Comparison of ENCODE assay signal across 8 mouse cellular contexts in genomic region chrX:162901371-162902039, GRCm38 (mm10). TPM values are rescaled to one million over a fixed set of nuclear protein-coding genes. Genes with fewer than 3 reads are reported as not detected.
DNase-seq lines count a peak whose midpoint lies in the region; ATAC-seq and TF ChIP-seq lines count a peak whose summit lies in the region.

No protein-coding gene starts in this region.

- peak; percentile 89 for ATAC-seq in heart, postnatal 0 days (ENCODE audit: insufficient read depth, low read depth)
- ATAC-seq in lung, embryonic 14.5 days (ENCODE audit: insufficient read depth), result peak; percentile 97
- peak; percentile 84 for ATAC-seq in neural tube, embryonic 14.5 days (ENCODE audit: low read depth)

- TF ChIP-seq EP300 in CH12.LX (IDR thresholded peaks at IDR 0.05; ENCODE audit: low read length), result no peak
- no peak for TF ChIP-seq EP300 in heart, postnatal 0 days (IDR thresholded peaks at IDR 0.05; ENCODE audit: low read depth)

- WGBS in heart, postnatal 0 days, result 21% methylated on average over 22 of the region's 25 CpGs
- WGBS in lung, embryonic 14.5 days, result 11% methylated on average over 25 of the region's 25 CpGs
- 18% methylated on average over 21 of the region's 25 CpGs for whole genome bisulfite sequencing in neural tube, embryonic 14.5 days

- peak overlapping the region; percentile 66 to 69 (median 68) for H3K4me3 ChIP-seq in CH12.LX (replicated peaks in 1 of 3; ENCODE audit: low read depth in 2 of 3, low read length in 2 of 3, poor library complexity in 1 of 3)
- H3K4me3 ChIP-seq in erythroblast, embryonic 14.5 days (replicated peaks), result peak overlapping the region; percentile 64
- peak overlapping the region; percentile 70 for H3K4me3 ChIP-seq in heart, postnatal 0 days (ENCODE audit: low read depth, low read length)
- H3K4me3 ChIP-seq in lung, embryonic 14.5 days (ENCODE audit: low read depth, low read length), result peak overlapping the region; percentile 56
- peak overlapping the region; percentile 47 for H3K4me3 ChIP-seq in neural tube, embryonic 14.5 days (ENCODE audit: low read depth, low read length)

- TF ChIP-seq POLR2A in CH12.LX (IDR thresholded peaks at IDR 0.05; ENCODE audit: low read depth, low read length), result peak; percentile 10; the same call in 1 of the 2 replicates

- no peaks in the 10 kb centered on the region; the same call in 1 of the 2 replicates for H3K79me2 ChIP-seq in CH12.LX (replicated peaks; ENCODE audit: control insufficient read depth, extremely low read depth, insufficient read depth, poor library complexity, severe bottlenecking)

- no peaks in the 10 kb centered on the region for H3K9me3 ChIP-seq in CH12.LX (replicated peaks; ENCODE audit: low read length)
- H3K9me3 ChIP-seq in erythroblast, embryonic 14.5 days (ENCODE audit: control insufficient read depth, low read length), result no peaks in the 10 kb centered on the region; the same call in 1 of the 2 replicates
- no peaks in the 10 kb centered on the region for H3K9me3 ChIP-seq in heart, postnatal 0 days (replicated peaks; ENCODE audit: control insufficient read depth, low read length)
- H3K9me3 ChIP-seq in lung, embryonic 14.5 days (ENCODE audit: low read depth, low read length), result no peaks in the 10 kb centered on the region
- H3K9me3 ChIP-seq in neural tube, embryonic 14.5 days (ENCODE audit: control insufficient read depth, low read length), result no peaks in the 10 kb centered on the region

- no peaks in the 10 kb centered on the region for H3K27me3 ChIP-seq in CH12.LX (replicated peaks)
- H3K27me3 ChIP-seq in erythroblast, embryonic 14.5 days (ENCODE audit: control insufficient read depth), result peaks cover 5% of the 10 kb centered on the region
- no peaks in the 10 kb centered on the region for H3K27me3 ChIP-seq in heart, postnatal 0 days (ENCODE audit: control insufficient read depth, insufficient read depth, low read length)
- H3K27me3 ChIP-seq in lung, embryonic 14.5 days (ENCODE audit: insufficient read depth, low read length), result no peaks in the 10 kb centered on the region
- H3K27me3 ChIP-seq in neural tube, embryonic 14.5 days (ENCODE audit: control insufficient read depth, insufficient read depth, low read length), result no peaks in the 10 kb centered on the region

- TF ChIP-seq CTCF in CH12.LX (conservative IDR thresholded peaks at IDR 0.05 in 1 of 2, IDR thresholded peaks at IDR 0.05 in 1 of 2; ENCODE audit: low read depth in 2 of 2, low read length in 2 of 2), result peak in 1 of 2 experiments; percentile 11; a peak in 1 of 4 replicates
- TF ChIP-seq CTCF in heart, postnatal 0 days (IDR thresholded peaks at IDR 0.05; ENCODE audit: low read depth), result no peak
- 0 out of 2 replicates have a peak, but pooled peaks have one; percentile 2 for TF ChIP-seq CTCF in lung, embryonic 14.5 days (IDR thresholded peaks at IDR 0.05; ENCODE audit: low read depth)

- no peak for TF ChIP-seq RAD21 in CH12.LX (IDR thresholded peaks at IDR 0.05; ENCODE audit: low read depth, low read length)

- H3K4me2 ChIP-seq in CH12.LX (ENCODE audit: insufficient read depth, low read depth, poor library complexity, severe bottlenecking), result peak overlapping the region; percentile 9; the same call in 1 of the 2 replicates
- peak overlapping the region; percentile 83 for H3K4me2 ChIP-seq in heart, postnatal 0 days (ENCODE audit: low read depth, low read length)
- H3K4me2 ChIP-seq in lung, embryonic 14.5 days, result peak overlapping the region; percentile 61
- H3K4me2 ChIP-seq in neural tube, embryonic 14.5 days (ENCODE audit: low read depth, low read length), result peak overlapping the region; percentile 59

- H3K9ac ChIP-seq in CH12.LX (ENCODE audit: insufficient read depth, low read depth), result peak overlapping the region; percentile 49
- H3K9ac ChIP-seq in heart, postnatal 0 days (replicated peaks; ENCODE audit: low read depth, low read length), result peak overlapping the region; percentile 59
- H3K9ac ChIP-seq in lung, embryonic 14.5 days, result peak overlapping the region; percentile 61
- H3K9ac ChIP-seq in neural tube, embryonic 14.5 days (replicated peaks; ENCODE audit: low read depth, low read length), result peak overlapping the region; percentile 62

- peaks cover 0 to 8% of the 10 kb centered on the region in 2 experiments for H3K36me3 ChIP-seq in CH12.LX (replicated peaks in 1 of 2; ENCODE audit: control insufficient read depth in 1 of 2, insufficient read depth in 1 of 2, low read length in 1 of 2)
- H3K36me3 ChIP-seq in erythroblast, embryonic 14.5 days (ENCODE audit: control insufficient read depth), result no peaks in the 10 kb centered on the region
- no peaks in the 10 kb centered on the region for H3K36me3 ChIP-seq in heart, postnatal 0 days (replicated peaks; ENCODE audit: control insufficient read depth, insufficient read depth, low read length)
- H3K36me3 ChIP-seq in lung, embryonic 14.5 days (ENCODE audit: insufficient read depth), result no peaks in the 10 kb centered on the region
- no peaks in the 10 kb centered on the region for H3K36me3 ChIP-seq in neural tube, embryonic 14.5 days (ENCODE audit: control insufficient read depth, insufficient read depth, low read length)

- no peak for DNase-seq in CH12.LX (ENCODE audit: extremely low read depth)
- peak; percentile 8 to 19 for DNase-seq in adrenal gland, postnatal 4 days (ENCODE audit: low spot score in 2 of 2)
- DNase-seq in heart, postnatal 0 days (ENCODE audit: low spot score), result peak; percentile 50
- DNase-seq in kidney, postnatal 25 days, result peak; percentile 54 to 75
- peak; percentile 78 for DNase-seq in lung, embryonic 14.5 days
- peak; percentile 62 for DNase-seq in testis, postnatal 10 days (ENCODE audit: low spot score)

- dilution Hi-C loops in CH12.LX (cut with MboI; ENCODE audit: extremely low pct_ligation_motif_present, extremely low pct_unique_long_range_greater_than_20kb, low sequenced_read_pairs), result no loop called here

- H3K27ac ChIP-seq in CH12.LX (ENCODE audit: insufficient read depth, low read depth), result peak overlapping the region; percentile 79
- H3K27ac ChIP-seq in heart, postnatal 0 days (ENCODE audit: low read depth), result peak overlapping the region; percentile 75
- H3K27ac ChIP-seq in lung, embryonic 14.5 days (ENCODE audit: low read depth), result peak overlapping the region; percentile 86
- peak overlapping the region; percentile 52 for H3K27ac ChIP-seq in neural tube, embryonic 14.5 days (ENCODE audit: low read depth, low read length)

- in situ Hi-C loops in CH12.LX (cut with MboI; ENCODE audit: low pct_ligation_motif_present, low pct_unique_long_range_greater_than_20kb, low sequenced_read_pairs), result loop anchor here (25.0 kb wide), 1 partner anchor 236 kb away; no protein-coding TSS in a partner anchor

- H3K4me1 ChIP-seq in CH12.LX (ENCODE audit: control insufficient read depth in 1 of 2, insufficient read depth in 2 of 2), result peaks cover 0 to 3% of the 10 kb centered on the region in 2 experiments; a peak in 1 of 4 replicates
- H3K4me1 ChIP-seq in erythroblast, embryonic 14.5 days (ENCODE audit: control insufficient read depth), result peaks cover 14% of the 10 kb centered on the region
- no peaks in the 10 kb centered on the region for H3K4me1 ChIP-seq in heart, postnatal 0 days (ENCODE audit: control insufficient read depth, insufficient read depth)
- H3K4me1 ChIP-seq in lung, embryonic 14.5 days (ENCODE audit: insufficient read depth), result no peaks in the 10 kb centered on the region
- 0 out of 2 replicates have a peak, but pooled peaks cover 2% of the 10 kb centered on the region for H3K4me1 ChIP-seq in neural tube, embryonic 14.5 days (ENCODE audit: control insufficient read depth, insufficient read depth, low read length)

TF ChIP-seq in CH12.LX, 34 proteins besides CTCF, POLR2A, EP300 and RAD21:
- TF ChIP-seq IRF4 (IDR thresholded peaks at IDR 0.05; ENCODE audit: low read depth, low read length), result no peak
- TF ChIP-seq TCF12 (IDR thresholded peaks at IDR 0.05; ENCODE audit: low read depth, low read length), result 0 out of 2 replicates have a peak, but pooled peaks have one; percentile 10
- peak; percentile 16; the same call in 1 of the 2 replicates for TF ChIP-seq SIN3A (IDR thresholded peaks at IDR 0.05; ENCODE audit: low read length)
- no peak for TF ChIP-seq JUND (conservative IDR thresholded peaks at IDR 0.05; ENCODE audit: low read depth, low read length)
- no peak for TF ChIP-seq MYC (IDR thresholded peaks at IDR 0.05; ENCODE audit: low read depth, low read length)
- TF ChIP-seq MAZ (IDR thresholded peaks at IDR 0.05; ENCODE audit: low read depth, low read length), result no peak

RNA-seq across cellular contexts. Expression of gene Ctps2, which starts 0.5 kb away (rescaled TPM):
- total RNA-seq in CH12.LX (2012; rRNA removed) (18.9 and 23.3 TPM in 2 replicates), CH12.LX (2014; rRNA removed) (26.4 and 36.9 TPM in 2 replicates)
- 22.3 and 29.4 TPM in 2 replicates for polyA plus RNA-seq in CH12.LX (2012; ENCODE audit: insufficient read length, low read depth)
- 100 to 1,000 TPM; 118 to 126 TPM for total RNA-seq in adrenal gland, postnatal 4 days (2021)
- polyA plus RNA-seq in erythroblast, embryonic 14.5 days (2012), result not detected in 2 replicates
- 14.3 and 30.9 TPM in 2 replicates for total RNA-seq in heart, postnatal 0 days (2014; rRNA removed; ENCODE audit: low replicate concordance)
- 29.8 and 30.4 TPM in 2 replicates for polyA plus RNA-seq in heart, postnatal 0 days (2015; fragmentation: Nextera tagmentation; extraction: Ambion mirVana)
- 93.0 and 94.7 TPM in 2 replicates for polyA plus RNA-seq in lung, embryonic 14.5 days (2014; fragmentation: Nextera tagmentation; extraction: Ambion mirVana)
- polyA plus RNA-seq in neural tube, embryonic 14.5 days (2014; fragmentation: Nextera tagmentation; extraction: Ambion mirVana), result 93.3 and 101 TPM in 2 replicates

RNA-seq across cellular contexts. Expression of gene Syap1, which starts 13.3 kb away (rescaled TPM):
- 5.9 and 6.2 TPM in 2 replicates for total RNA-seq in CH12.LX (2012; rRNA removed)
- 14.7 and 18.1 TPM in 2 replicates for total RNA-seq in CH12.LX (2014; rRNA removed)
- 12.3 and 13.4 TPM in 2 replicates for polyA plus RNA-seq in CH12.LX (2012; ENCODE audit: insufficient read length, low read depth)
- 10 to 100 TPM; 62.3 to 64.4 TPM for total RNA-seq in adrenal gland, postnatal 4 days (2021)
- 0.44 and 0.61 TPM in 2 replicates for polyA plus RNA-seq in erythroblast, embryonic 14.5 days (2012)
- total RNA-seq in heart, postnatal 0 days (2014; rRNA removed; ENCODE audit: low replicate concordance), result 18.4 and 30.3 TPM in 2 replicates
- 27.0 and 27.5 TPM in 2 replicates for polyA plus RNA-seq in heart, postnatal 0 days (2015; fragmentation: Nextera tagmentation; extraction: Ambion mirVana)
- polyA plus RNA-seq in lung, embryonic 14.5 days (2014; fragmentation: Nextera tagmentation; extraction: Ambion mirVana), result 45.9 and 48.9 TPM in 2 replicates
- 34.6 and 39.5 TPM in 2 replicates for polyA plus RNA-seq in neural tube, embryonic 14.5 days (2014; fragmentation: Nextera tagmentation; extraction: Ambion mirVana)

Comparison
In these comparisons a context has a peak if more than half of its experiments do, and no peak if none do; other contexts are left out.
1. H3K4me2 ChIP-seq: peak in every context shown above with its lines; median percentile 83 in heart, postnatal 0 days; 61 in lung, embryonic 14.5 days; 59 in neural tube, embryonic 14.5 days; 9 in CH12.LX.
2. RNA of gene Ctps2, which starts 0.5 kb away (polyA plus RNA-seq): 93.3 to 101 TPM in neural tube, embryonic 14.5 days, 93.0 to 94.7 TPM in lung, embryonic 14.5 days, 29.8 to 30.4 TPM in heart, postnatal 0 days and 22.3 to 29.4 TPM in CH12.LX; not detected in erythroblast, embryonic 14.5 days; every median in the first group is over 10 times any median in the second.
3. Peak in every context shown above with its lines, with median percentiles within 50 percentile points of each other: H3K27ac ChIP-seq, H3K4me3 ChIP-seq, H3K9ac ChIP-seq and ATAC-seq.